Mouse (Mus musculus) gonadal fat pad, adult 2 months (tissue): Measurements from ENCODE around the gene Uqcr10. TPM values are rescaled to one million over a fixed set of nuclear protein-coding genes. Genes with fewer than 3 reads are reported as not detected.

Source experiments
- DNase-seq: peaks from one replicate; pipeline ENCODE4 v3.0.0-alpha.2; 2012; ENCODE audit warnings: low read depth
- polyA plus RNA-seq: library from polyadenylated mRNA; depleted of rRNA; stranded (reverse); fragments of >200 nt; gene quantifications from 2 replicates; pipeline ENCODE4 v1.2.3, GENCODE M21; 2012; rRNA removed

The Uqcr10 gene
- polyA plus RNA-seq, 1 experiment: 896 TPM

DNA sequence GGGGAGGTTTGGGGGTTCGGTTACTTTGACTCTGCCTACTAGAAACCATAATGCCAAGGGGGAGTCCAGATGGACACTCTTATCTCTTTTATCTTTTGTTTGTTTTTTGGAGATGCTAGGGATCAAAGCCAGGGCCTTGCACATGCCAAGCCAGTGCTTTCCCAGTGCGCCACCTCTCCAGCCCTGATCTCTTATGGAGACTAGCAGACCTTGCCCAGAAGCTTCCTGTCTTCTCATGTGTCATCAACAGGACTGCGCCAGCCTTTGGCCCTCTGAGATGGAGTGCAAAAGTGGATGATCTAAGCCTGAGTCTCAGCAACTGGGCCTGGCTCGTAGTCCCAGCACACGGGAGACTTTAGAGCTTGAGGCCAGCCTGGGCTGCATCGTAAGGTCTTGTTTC is 28.4 kb downstream of the Uqcr10 start:
- DNase-seq: no peak

DNA sequence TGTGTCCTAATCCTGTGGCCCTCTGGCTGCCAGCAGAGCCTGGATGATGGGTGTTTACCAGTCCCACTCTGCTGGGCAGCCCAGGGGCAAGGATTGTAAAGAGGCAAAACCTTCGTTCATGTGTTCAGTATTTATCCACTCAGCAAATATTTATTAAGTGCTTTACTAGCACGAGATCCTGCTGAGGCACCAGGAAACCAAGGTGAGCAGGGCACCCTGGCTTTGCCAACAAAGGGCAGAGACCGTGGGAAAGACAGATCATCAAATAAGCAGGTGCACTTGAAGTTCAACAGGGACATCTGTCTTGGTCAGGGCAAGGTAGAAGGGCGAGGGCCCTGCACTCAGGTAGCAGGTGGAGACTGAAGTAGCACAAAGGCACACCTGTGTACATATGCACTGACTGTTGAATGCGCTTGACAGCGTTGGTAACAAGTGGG is 29.0 kb downstream of the Uqcr10 start:
- DNase-seq: no peak

DNA sequence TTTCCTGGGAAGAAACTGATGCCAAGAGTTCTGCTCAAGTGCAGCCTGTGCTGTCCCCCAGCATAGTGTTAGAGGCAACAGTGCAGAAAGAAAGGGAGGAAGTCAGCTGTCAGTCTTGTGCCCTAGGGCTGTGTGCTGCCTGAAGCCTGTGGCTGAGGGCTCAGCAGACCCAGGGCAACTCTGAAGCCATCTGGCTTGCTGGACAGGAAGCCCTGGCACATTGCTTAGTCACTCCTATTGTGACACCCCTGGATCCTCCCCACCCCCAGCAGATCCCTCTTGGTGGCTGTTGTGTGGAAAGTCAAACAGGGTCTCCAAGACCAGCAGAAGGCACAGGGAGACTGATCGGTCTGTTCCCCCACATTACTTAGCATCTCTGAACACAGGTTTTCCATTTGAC is 29.5 kb downstream of the Uqcr10 start:
- no peak for DNase-seq

DNA sequence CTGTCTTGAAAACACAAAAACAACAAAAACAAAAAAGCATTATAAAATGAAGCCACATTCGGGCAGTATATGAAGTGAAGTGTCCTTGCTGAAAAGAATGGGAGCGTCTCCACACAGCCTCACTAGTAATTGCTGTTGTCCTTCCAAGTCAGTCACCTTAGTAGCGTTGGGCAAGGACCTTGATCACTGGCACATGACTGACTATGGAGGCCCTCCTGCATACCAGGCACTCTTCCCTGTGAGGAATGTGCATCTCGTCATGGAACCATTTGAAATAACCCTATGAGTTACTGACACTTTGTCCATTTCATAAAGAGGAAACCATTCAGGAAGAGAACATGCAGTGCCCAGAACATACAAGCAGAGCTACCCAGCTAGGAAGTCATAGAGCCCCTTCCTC is 32.4 kb downstream of the Uqcr10 start:
- DNase-seq: no peak

DNA sequence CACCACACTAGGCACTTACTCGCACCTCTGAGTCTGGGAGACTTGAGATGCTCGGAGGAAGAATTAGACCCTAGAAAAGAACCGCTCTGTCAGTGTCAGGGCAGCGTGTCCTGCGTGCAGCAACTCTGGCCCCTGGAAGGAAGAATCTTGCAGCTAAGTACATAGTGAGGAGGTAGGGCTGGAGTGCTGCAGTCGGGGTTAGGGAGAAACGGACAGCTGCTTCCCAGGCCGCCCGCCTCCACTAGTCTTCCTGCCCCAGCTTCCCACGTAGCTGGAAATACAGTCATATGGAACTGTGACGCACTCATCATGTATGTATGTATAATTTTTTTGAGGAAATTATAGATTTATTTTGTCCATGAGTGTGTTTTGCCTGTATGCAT is 41.7 kb downstream of the Uqcr10 start:
- no peak for DNase-seq

DNA sequence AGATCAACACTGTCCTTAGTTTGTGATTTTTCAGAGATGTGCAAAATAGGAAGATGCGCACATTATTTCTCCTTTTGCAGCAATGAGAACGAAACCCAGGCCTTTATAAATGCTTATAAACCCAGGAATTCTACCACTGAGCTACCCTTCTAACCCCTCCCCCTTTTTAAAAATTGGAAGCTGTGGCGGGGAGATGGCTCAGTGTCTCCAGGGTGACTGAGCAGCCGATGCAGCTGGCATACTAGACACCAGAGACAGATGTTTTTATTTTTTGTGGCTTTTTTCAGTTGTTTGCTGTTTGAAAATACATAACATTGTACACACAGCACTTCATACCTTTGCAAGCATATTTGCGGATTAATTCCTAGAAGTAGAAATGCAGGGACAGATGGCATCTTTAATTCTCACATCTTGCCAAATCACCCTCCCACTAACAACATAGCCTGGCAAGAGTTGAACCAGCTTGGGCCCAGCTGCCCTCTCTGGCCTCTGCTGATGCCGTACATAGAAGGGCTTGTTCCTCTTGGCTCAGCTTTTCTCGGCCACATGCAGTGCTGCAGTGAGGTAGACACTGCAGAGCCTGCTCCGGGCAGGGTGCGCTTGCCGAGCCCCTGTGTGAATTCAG is 42.2 kb downstream of the Uqcr10 start:
- DNase-seq: no peak

DNA sequence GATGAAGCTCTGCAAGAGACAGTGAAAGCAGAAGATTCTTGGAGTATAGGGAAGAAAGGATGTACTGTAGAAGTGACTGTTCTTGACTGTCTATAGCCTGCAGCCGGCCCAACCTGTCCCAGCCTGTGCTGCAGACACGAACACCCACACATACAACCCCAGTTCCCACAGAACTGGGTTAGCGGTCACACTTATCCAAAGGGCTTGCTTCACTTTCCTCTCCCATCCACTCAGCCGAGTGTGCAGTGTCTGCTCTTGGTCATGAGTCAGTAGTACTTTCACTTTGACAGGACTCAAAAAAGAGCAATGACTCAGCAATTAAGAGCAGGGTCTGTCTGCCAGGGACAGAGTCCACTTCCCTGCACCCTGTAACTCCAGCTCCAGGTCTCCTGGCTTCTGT is 42.8 kb downstream of the Uqcr10 start:
- DNase-seq: no peak

DNA sequence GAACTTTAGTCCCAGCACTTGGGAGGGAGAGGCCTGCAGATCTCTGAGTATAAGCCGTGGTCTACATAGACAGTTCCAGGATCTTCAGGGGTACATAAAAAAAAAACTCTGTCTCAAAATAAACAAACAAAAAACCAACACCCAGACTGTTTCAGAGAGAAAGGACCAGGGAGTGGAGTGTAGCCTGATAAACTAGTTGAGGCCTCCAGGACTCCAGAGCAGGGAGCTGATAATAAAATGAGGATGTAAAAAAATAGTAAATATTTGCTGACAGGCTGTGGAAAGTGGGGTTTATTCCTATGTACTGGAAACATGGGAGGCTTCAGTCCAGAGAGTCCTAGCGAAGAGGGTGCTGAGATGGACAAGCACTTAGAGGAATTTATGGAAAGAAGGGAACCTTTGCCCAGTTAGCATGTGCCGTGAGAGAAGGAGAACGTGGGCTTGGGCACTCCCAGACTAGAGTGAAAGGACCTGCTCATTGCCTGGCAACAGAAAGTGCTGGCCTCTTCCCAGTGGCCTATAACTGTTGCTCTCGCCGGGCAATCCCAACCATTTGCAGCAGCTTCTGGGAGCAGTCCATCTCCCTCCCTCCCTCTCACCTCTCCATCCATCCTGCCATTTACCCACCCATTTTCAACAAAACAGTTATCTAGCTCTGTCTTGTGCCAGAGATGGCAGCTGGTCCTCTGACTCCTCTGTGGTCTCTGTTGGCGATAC is 43.7 kb downstream of the Uqcr10 start:
- no peak for DNase-seq

DNA sequence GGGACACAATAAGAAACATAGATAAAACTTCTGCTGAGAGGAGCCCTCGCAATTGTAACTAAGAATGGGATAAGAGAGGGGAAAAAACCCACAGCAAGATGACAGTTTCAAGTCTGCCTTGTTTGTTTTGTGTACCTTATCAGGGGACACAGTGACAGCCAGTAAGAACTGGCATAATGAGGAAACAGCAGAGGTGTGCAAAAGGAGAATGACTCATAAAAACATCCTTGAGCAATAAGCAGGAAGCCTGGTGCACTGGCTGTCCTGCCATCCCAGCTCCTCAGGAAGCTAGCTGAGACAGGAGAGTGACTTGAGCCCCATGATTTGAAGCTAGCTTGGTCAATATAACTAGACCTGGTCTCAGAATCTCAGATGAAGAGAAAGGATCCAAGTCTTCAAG is 44.3 kb downstream of the Uqcr10 start:
- no peak for DNase-seq

Other genes starting within 250 kb of the Uqcr10 start
- 33.3 and 34.1 TPM in 2 replicates for gene Mtmr3, start 109.5 kb downstream of the Uqcr10 start, polyA plus RNA-seq
- gene Gm11032, start 84.3 kb downstream of the Uqcr10 start, polyA plus RNA-seq: not detected in 2 replicates
- 14.5 and 16.7 TPM in 2 replicates for gene Ascc2, start 66.6 kb downstream of the Uqcr10 start, polyA plus RNA-seq
- 32.7 and 38.8 TPM in 2 replicates for gene Zmat5, start 336 bp upstream of the Uqcr10 start, polyA plus RNA-seq
- 0.07 TPM in 1 of 2 replicates, not detected in the other for gene Cabp7, start 42.4 kb upstream of the Uqcr10 start, polyA plus RNA-seq
- 41.0 and 45.8 TPM in 2 replicates for gene Nf2, start 145.2 kb upstream of the Uqcr10 start, polyA plus RNA-seq
- gene Nipsnap1, start 169.6 kb upstream of the Uqcr10 start, polyA plus RNA-seq: 19.6 and 19.9 TPM in 2 replicates
- gene Thoc5, start 191.0 kb upstream of the Uqcr10 start, polyA plus RNA-seq: 17.9 and 21.3 TPM in 2 replicates
- gene Nefh, start 243.7 kb upstream of the Uqcr10 start, polyA plus RNA-seq: 0.03 and 0.16 TPM in 2 replicates